Mouse (Mus musculus) thymus, adult 2 months (tissue): Measurements from ENCODE around the gene Robo2.

Experiments
- CTCF ChIP-seq: fragments of 200-500 bp; IDR thresholded peaks from 2 replicates; pipeline ENCODE4 v1.5.1; 2012; ENCODE audit warnings: mild to moderate bottlenecking, control low read depth, low read length, moderate library complexity, borderline replicate concordance; ENCODE audit not compliant: control insufficient read depth, poor library complexity, insufficient read depth; ENCODE audit errors: extremely low read depth
- POLR2A ChIP-seq: fragments of 200-500 bp; IDR thresholded peaks from 2 replicates; pipeline ENCODE4 v1.6.1; 2012; ENCODE audit warnings: mild to moderate bottlenecking, low read length, control low read depth, moderate library complexity; ENCODE audit not compliant: control insufficient read depth, poor library complexity, insufficient read depth; ENCODE audit errors: extremely low read depth

GRCm38 (mm10) chr16:73869527-73870212 lies 542.0 kb downstream of the Robo2 start:
- TF ChIP-seq CTCF: no peak
- no peak for TF ChIP-seq POLR2A
